Mouse (Mus musculus): ENCODE measurements around the gene Itgav. TPM values are rescaled to one million over a fixed set of nuclear protein-coding genes. Genes with fewer than 3 reads are reported as not detected.
"Not testable (repeated sequence)": the region's sequence is repeated elsewhere in the genome, so short reads cannot be mapped to it uniquely, and the experiment has no call there.

Gene Itgav
- polyA plus RNA-seq, 1 experiment: 25.3 TPM

GRCm38 (mm10) chr2:83698484-83698883, 25.7 kb upstream of the Itgav start:
- Histone ChIP-seq H3K4me1 (ENCODE audit: control insufficient read depth, insufficient read depth, insufficient read length, low read length) (no peaks in the 10 kb centered on the region), H3K4me3 (ENCODE audit: insufficient read depth, low read depth, low read length) (no peak overlapping the region), H3K27ac (replicated peaks; ENCODE audit: low read depth, low read length) (no peak overlapping the region)

- no peaks in the 10 kb centered on the region for H3K4me1 ChIP-seq (ENCODE audit: control insufficient read depth, insufficient read depth, insufficient read length, low read length)
- H3K27ac ChIP-seq (replicated peaks; ENCODE audit: low read depth, low read length): no peak overlapping the region
- no peak overlapping the region for H3K4me3 ChIP-seq (ENCODE audit: insufficient read depth, low read depth, low read length)
These were observed 24.9 kb upstream of the Itgav start for GRCm38 (mm10) chr2:83699324-83699723.

GRCm38 (mm10) chr2:83700667-83701066, 23.5 kb upstream of the Itgav start:
- Histone ChIP-seq H3K4me1 (ENCODE audit: control insufficient read depth, insufficient read depth, insufficient read length, low read length) (no peaks in the 10 kb centered on the region), H3K27ac (replicated peaks; ENCODE audit: low read depth, low read length) (no peak overlapping the region), H3K4me3 (ENCODE audit: insufficient read depth, low read depth, low read length) (no peak overlapping the region)

- H3K4me3 ChIP-seq (ENCODE audit: insufficient read depth, low read depth, low read length): no peak overlapping the region
- H3K27ac ChIP-seq (replicated peaks; ENCODE audit: low read depth, low read length): no peak overlapping the region
- H3K4me1 ChIP-seq (ENCODE audit: control insufficient read depth, insufficient read depth, insufficient read length, low read length): no peaks in the 10 kb centered on the region
These were observed 21.8 kb upstream of the Itgav start for GRCm38 (mm10) chr2:83702411-83702810.

- Histone ChIP-seq H3K4me1 (ENCODE audit: control insufficient read depth, insufficient read depth, insufficient read length, low read length) (no peaks in the 10 kb centered on the region), H3K27ac (replicated peaks; ENCODE audit: low read depth, low read length) (no peak overlapping the region), H3K4me3 (ENCODE audit: insufficient read depth, low read depth, low read length) (no peak overlapping the region)
These were observed 18.5 kb upstream of the Itgav start for GRCm38 (mm10) chr2:83705580-83706158.

GRCm38 (mm10) chr2:83709896-83710524, 14.2 kb upstream of the Itgav start:
- H3K27ac ChIP-seq (replicated peaks; ENCODE audit: low read depth, low read length): no peak overlapping the region
- H3K4me1 ChIP-seq (ENCODE audit: control insufficient read depth, insufficient read depth, insufficient read length, low read length): no peaks in the 10 kb centered on the region
- H3K4me3 ChIP-seq (ENCODE audit: insufficient read depth, low read depth, low read length): no peak overlapping the region

GRCm38 (mm10) chr2:83713281-83713680, 10.9 kb upstream of the Itgav start:
- H3K4me3 ChIP-seq (ENCODE audit: insufficient read depth, low read depth, low read length); H3K4me1 ChIP-seq (ENCODE audit: control insufficient read depth, insufficient read depth, insufficient read length, low read length): not testable (repeated sequence)

GRCm38 (mm10) chr2:83713946-83714345, 10.3 kb upstream of the Itgav start:
- Histone ChIP-seq H3K27ac (replicated peaks; ENCODE audit: low read depth, low read length) (no peak overlapping the region), H3K4me1 (ENCODE audit: control insufficient read depth, insufficient read depth, insufficient read length, low read length) (no peaks in the 10 kb centered on the region), H3K4me3 (ENCODE audit: insufficient read depth, low read depth, low read length) (no peak overlapping the region)

More at GRCm38 (mm10) chr2:83713281-83713680, 10.9 kb upstream of the Itgav start:
- H3K27ac ChIP-seq (replicated peaks; ENCODE audit: low read depth, low read length): not testable (repeated sequence)

GRCm38 (mm10) chr2:83714783-83715182, 9.4 kb upstream of the Itgav start:
- no peak overlapping the region for H3K27ac ChIP-seq (replicated peaks; ENCODE audit: low read depth, low read length)
- no peaks in the 10 kb centered on the region for H3K4me1 ChIP-seq (ENCODE audit: control insufficient read depth, insufficient read depth, insufficient read length, low read length)
- no peak overlapping the region for H3K4me3 ChIP-seq (ENCODE audit: insufficient read depth, low read depth, low read length)

- Histone ChIP-seq H3K4me1 (ENCODE audit: control insufficient read depth, insufficient read depth, insufficient read length, low read length) (peaks cover 2% of the 10 kb centered on the region), H3K4me3 (ENCODE audit: insufficient read depth, low read depth, low read length) (no peak overlapping the region), H3K27ac (replicated peaks; ENCODE audit: low read depth, low read length) (no peak overlapping the region)
These were observed 5.9 kb upstream of the Itgav start for GRCm38 (mm10) chr2:83718341-83718740.

- H3K4me3 ChIP-seq (ENCODE audit: insufficient read depth, low read depth, low read length): no peak overlapping the region
- H3K4me1 ChIP-seq (ENCODE audit: control insufficient read depth, insufficient read depth, insufficient read length, low read length): peaks cover 2% of the 10 kb centered on the region
- no peak overlapping the region for H3K27ac ChIP-seq (replicated peaks; ENCODE audit: low read depth, low read length)
These were observed 2.6 kb upstream of the Itgav start for GRCm38 (mm10) chr2:83721635-83722034.

GRCm38 (mm10) chr2:83722936-83723335, 1.3 kb upstream of the Itgav start:
- Histone ChIP-seq H3K27ac (replicated peaks; ENCODE audit: low read depth, low read length) (no peak overlapping the region), H3K4me3 (ENCODE audit: insufficient read depth, low read depth, low read length) (no peak overlapping the region), H3K4me1 (ENCODE audit: control insufficient read depth, insufficient read depth, insufficient read length, low read length) (peaks cover 2% of the 10 kb centered on the region)

- Histone ChIP-seq H3K4me1 (ENCODE audit: control insufficient read depth, insufficient read depth, insufficient read length, low read length) (peaks cover 2% of the 10 kb centered on the region), H3K27ac (replicated peaks; ENCODE audit: low read depth, low read length) (peak overlapping the region; percentile 33; the same call in 1 of the 2 replicates), H3K4me3 (ENCODE audit: insufficient read depth, low read depth, low read length) (no peak overlapping the region)
These were observed 851 bp upstream of the Itgav start for GRCm38 (mm10) chr2:83723346-83723745.

GRCm38 (mm10) chr2:83724827-83725730, 882 bp downstream of the Itgav start:
- Histone ChIP-seq H3K27ac (replicated peaks; ENCODE audit: low read depth, low read length) (peak overlapping the region; percentile 62), H3K4me3 (ENCODE audit: insufficient read depth, low read depth, low read length) (peak overlapping the region; percentile 89), H3K4me1 (ENCODE audit: control insufficient read depth, insufficient read depth, insufficient read length, low read length) (peaks cover 2% of the 10 kb centered on the region)

GRCm38 (mm10) chr2:83725796-83726195, 1.6 kb downstream of the Itgav start:
- Histone ChIP-seq H3K27ac (replicated peaks; ENCODE audit: low read depth, low read length) (no peak overlapping the region), H3K4me1 (ENCODE audit: control insufficient read depth, insufficient read depth, insufficient read length, low read length) (peaks cover 2% of the 10 kb centered on the region), H3K4me3 (ENCODE audit: insufficient read depth, low read depth, low read length) (peak overlapping the region; percentile 9; the same call in 1 of the 2 replicates)

Measured in brown adipose tissue, adult 24 weeks (tissue).